Mouse (Mus musculus) heart, embryonic 11.5 days (tissue): ENCODE data around the gene Napb. TPM values are rescaled to one million over a fixed set of nuclear protein-coding genes. Genes with fewer than 3 reads are reported as not detected.
A peak's percentile ranks its signal among the peaks of the same experiment; 100 is the strongest.

Source experiments
- ATAC-seq: fragments of 200-750 bp; cut with Nextera tagmentation; replicated peaks from 2 replicates; pipeline ENCODE4 v1.8.0; 2017; ENCODE audit warnings: moderate library complexity; ENCODE audit not compliant: insufficient number of reproducible peaks, low FRiP score, low TSS enrichment
- H3K27ac ChIP-seq: fragments of 300-500 bp; sonication (generic); 2 replicates; pipeline ENCODE4 v1.5.1; 2014; ENCODE audit warnings: mild to moderate bottlenecking, low read depth, low read length
- H3K27me3 ChIP-seq: fragments of 300-500 bp; sonication (generic); 2 replicates; pipeline ENCODE4 v1.6.1; 2014; ENCODE audit warnings: mild to moderate bottlenecking, low read length, mixed read lengths; ENCODE audit not compliant: control insufficient read depth, insufficient read depth
- H3K36me3 ChIP-seq: fragments of 300-500 bp; sonication (generic); 2 replicates; pipeline ENCODE4 v1.6.1; 2014; ENCODE audit warnings: mild to moderate bottlenecking, low read length, moderate library complexity, mixed read lengths; ENCODE audit not compliant: control insufficient read depth, insufficient read depth
- H3K4me1 ChIP-seq: fragments of 300-500 bp; sonication (generic); 2 replicates; pipeline ENCODE4 v1.6.1; 2014; ENCODE audit warnings: low read length; ENCODE audit not compliant: control insufficient read depth, insufficient read depth
- H3K4me2 ChIP-seq: fragments of 300-500 bp; sonication (generic); 2 replicates; pipeline ENCODE4 v1.6.1; 2014; ENCODE audit warnings: mild to moderate bottlenecking, moderate library complexity
- H3K4me3 ChIP-seq: fragments of 300-500 bp; sonication (generic); 2 replicates; pipeline ENCODE4 v1.5.1; 2014; ENCODE audit warnings: low read depth, low read length
- H3K9ac ChIP-seq: fragments of 300-500 bp; sonication (generic); 2 replicates; pipeline ENCODE4 v1.6.1; 2014; ENCODE audit warnings: mild to moderate bottlenecking, low read depth, low read length, moderate library complexity
- H3K9me3 ChIP-seq: fragments of 300-500 bp; sonication (generic); replicated peaks from 2 replicates; pipeline ENCODE4 v1.6.1; 2016; ENCODE audit warnings: low read length; ENCODE audit not compliant: control insufficient read depth
- WGBS: fragments of 180-500 bp; shearing (Covaris S2); extraction: QIAGEN DNeasy Blood & Tissue Kit; methylation state at CpG from one replicate; pipeline ENCODE4 v1.1.7; 2014; ENCODE audit not compliant: insufficient replicate concordance; 5-methylcytosine and 5-hydroxymethylcytosine counted together
- polyA plus RNA-seq: library from polyadenylated mRNA; unstranded; fragments of >200 nt; fragmentation: Nextera tagmentation; extraction: Ambion mirVana; gene quantifications from 2 replicates; pipeline ENCODE4 v1.2.1, GENCODE M21; 2014

Napb gene
- polyA plus RNA-seq, 1 experiment from 2014 or later, result 2.2 TPM

DNA sequence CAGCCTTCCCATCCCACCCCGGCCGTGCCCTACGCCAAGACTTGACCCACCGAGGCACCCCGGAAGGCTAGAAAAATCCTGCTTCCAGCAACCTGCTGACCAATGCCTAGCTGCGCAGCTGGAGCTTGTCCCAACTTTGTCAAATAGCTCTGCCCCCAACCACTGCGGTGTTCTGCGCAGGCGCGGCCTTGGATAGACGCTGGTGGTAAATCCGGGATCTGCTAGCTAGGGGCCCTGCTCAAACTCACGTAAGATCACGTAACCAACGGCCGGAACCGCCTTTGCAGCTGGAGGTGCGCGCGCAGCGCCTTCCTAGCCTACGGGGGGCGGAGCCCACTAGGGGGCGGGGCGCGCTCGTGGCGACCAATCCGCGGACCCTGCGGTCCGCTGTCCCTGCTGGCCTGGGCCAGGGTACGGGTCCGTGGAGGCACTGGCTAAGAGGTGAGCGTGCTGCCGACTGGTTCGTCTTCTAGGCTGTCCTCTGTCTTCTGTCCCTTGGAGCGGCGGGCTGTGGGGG lies 51.4 kb downstream of the Napb start, which contains the start of gene Gzf1:
Gzf1 (plus strand) TSS at position 249 of the 517 bp plus-strand sequence.
- Histone ChIP-seq H3K4me3 (peak within 1 kb of the TSS; percentile 82), H3K9ac (peak within 1 kb of the TSS; percentile 87), H3K27me3 (no peaks in the 10 kb centered on the region), H3K36me3 (peaks cover 17% of the 10 kb centered on the region), H3K4me1 (peaks cover 34% of the 10 kb centered on the region), H3K9me3 (no peaks in the 10 kb centered on the region), H3K4me2 (peak within 1 kb of the TSS; percentile 89), H3K27ac (peak within 1 kb of the TSS; percentile 94)
- peak; percentile 93 for ATAC-seq
- WGBS, result under 1% methylated on average over 39 of the region's 39 CpGs

DNA sequence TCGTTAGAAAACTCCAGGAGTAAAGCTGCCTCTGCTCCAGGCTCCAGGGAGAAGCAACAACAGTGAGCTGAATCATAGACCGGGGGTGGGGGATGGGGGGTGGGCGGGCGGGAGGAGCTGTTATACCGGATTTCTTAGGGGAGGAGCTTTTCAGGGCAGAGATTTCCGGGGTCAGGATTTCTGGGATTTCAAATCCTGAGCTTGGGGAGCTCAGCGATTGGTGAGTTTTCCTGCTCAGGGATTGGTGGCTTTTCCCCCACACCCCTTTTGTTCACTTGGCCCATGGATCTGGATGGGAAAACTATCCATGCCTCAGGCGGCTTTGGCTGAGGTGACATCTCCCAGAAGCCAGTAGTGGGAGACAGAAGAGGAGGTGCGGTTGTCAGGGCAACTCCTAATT lies 52.9 kb downstream of the Napb start:
- peak overlapping the region; percentile 25 for H3K4me3 ChIP-seq
- peak overlapping the region; percentile 58; the same call in 1 of the 2 replicates for H3K9ac ChIP-seq

DNA sequence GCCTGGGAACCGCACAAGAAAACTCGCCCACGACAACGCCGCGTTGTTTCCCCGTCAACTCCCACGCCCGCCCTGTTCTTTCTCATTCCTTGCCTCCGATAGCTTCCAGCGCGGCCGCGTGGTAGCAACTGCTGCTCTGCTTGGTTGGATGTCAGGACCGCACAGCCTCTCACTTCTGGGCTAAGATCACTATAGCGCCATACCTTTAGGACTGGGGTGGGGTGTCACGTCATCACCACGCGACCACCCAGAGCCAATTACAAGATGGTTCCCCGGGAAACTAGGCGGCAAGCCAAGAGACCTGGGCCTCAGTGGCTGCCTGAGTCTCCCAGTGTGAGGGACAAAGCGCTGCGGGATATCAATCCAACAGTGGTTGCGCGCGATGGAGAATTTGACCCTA lies 54.5 kb downstream of the Napb start:
- peak overlapping the region; percentile 72 for H3K9ac ChIP-seq
- no peaks in the 10 kb centered on the region for H3K9me3 ChIP-seq
- peak overlapping the region; percentile 77 for H3K27ac ChIP-seq
- peak overlapping the region; percentile 72 for H3K4me2 ChIP-seq
- ATAC-seq, result peak; percentile 27
- H3K4me1 ChIP-seq, result peaks cover 39% of the 10 kb centered on the region
- H3K27me3 ChIP-seq, result no peaks in the 10 kb centered on the region
- H3K4me3 ChIP-seq, result peak overlapping the region; percentile 51
- 7% methylated on average over 26 of the region's 26 CpGs for WGBS
- H3K36me3 ChIP-seq, result peaks cover 8% of the 10 kb centered on the region; the same call in 1 of the 2 replicates

More for the DNA sequence above, 52.9 kb downstream of the Napb start:
- Histone ChIP-seq H3K27me3 (no peaks in the 10 kb centered on the region), H3K4me1 (peaks cover 34% of the 10 kb centered on the region), H3K36me3 (peaks cover 14% of the 10 kb centered on the region), H3K4me2 (peak overlapping the region; percentile 89), H3K27ac (peak overlapping the region; percentile 82), H3K9me3 (no peaks in the 10 kb centered on the region)
- ATAC-seq, result no peak
- WGBS, result 3% methylated on average over 9 of the region's 9 CpGs

DNA sequence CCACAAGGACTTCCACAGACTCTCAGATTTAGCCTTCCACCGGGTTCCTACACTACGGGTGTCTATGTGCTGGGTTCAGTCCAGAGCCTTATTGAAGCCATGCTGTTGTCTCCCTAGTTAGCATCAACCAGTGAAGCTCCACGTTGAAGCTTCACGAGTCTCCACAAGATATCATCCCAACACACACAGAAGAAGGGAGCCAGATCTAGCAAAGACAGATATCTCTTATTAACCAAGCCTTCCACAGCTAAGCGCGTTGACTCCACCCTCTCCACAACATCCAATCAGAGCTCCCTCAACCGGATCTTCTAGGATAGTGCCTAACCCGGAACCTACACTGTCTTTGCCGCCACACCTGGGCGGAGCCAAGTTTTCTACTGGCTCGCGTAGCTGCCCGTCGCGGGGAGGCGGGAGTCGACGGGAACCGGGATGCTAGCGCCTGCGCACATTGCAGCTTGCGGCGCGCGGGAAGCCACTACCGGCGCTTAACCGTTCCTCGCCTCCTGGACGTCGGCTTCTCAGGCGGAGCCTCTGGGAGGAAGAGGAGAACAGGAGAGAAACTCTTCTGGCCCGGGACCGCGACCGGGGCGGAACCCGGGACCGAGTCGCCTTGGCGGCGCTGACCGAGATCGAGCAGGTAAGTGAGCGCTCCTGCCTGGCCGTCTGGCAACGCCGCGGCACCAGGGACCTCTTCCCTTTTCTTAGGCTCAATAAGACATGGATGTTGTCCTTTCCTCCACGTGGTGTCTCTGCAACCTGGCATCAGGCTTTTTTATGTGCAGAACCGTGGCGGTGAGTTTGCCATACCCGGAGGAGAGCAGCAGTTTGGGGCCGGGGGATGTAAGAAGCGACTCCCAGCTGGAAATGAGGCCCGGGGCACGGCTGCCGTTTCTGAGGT lies 59.8 kb downstream of the Napb start, which contains the start of gene Nxt1:
Nxt1 (plus strand) TSS at position 403 of the 898 bp plus-strand sequence.
- peak within 1 kb of the TSS; percentile 94 for H3K9ac ChIP-seq
- peak within 1 kb of the TSS; percentile 91 for H3K4me3 ChIP-seq
- peak within 1 kb of the TSS; percentile 88 for H3K4me2 ChIP-seq
- ATAC-seq, result peak; percentile 99
- H3K4me1 ChIP-seq, result peaks cover 9% of the 10 kb centered on the region; the same call in 1 of the 2 replicates
- H3K27ac ChIP-seq, result peak within 1 kb of the TSS; percentile 73
- peaks cover 8% of the 10 kb centered on the region; the same call in 1 of the 2 replicates for H3K36me3 ChIP-seq
- H3K9me3 ChIP-seq, result no peaks in the 10 kb centered on the region
- no peaks in the 10 kb centered on the region for H3K27me3 ChIP-seq
- WGBS, result 2% methylated on average over 58 of the region's 58 CpGs

DNA sequence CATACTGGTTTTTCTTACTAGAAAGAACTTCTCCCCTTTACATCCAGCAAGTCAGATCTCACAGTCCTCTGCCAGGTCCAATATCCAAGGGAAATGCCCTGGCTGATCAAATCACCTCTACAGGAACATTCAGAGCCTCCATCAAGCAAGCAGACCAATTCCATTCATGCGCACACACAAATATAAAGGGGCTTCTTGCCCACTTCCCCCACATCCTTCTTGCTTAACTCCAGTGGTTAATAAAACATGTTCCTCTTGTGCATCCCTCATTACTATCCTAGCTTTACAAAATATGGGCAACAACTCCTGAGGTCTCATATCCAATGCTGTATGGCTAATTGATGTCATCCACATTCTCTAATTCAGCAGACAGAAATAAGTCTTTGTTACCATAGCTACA lies 68.8 kb downstream of the Napb start:
- H3K36me3 ChIP-seq, result no peaks in the 10 kb centered on the region
- H3K4me3 ChIP-seq, result no peak overlapping the region
- no peak overlapping the region for H3K4me2 ChIP-seq
- no peaks in the 10 kb centered on the region for H3K27me3 ChIP-seq
- 97% methylated on average over 1 of the region's 1 CpGs for WGBS
- no peaks in the 10 kb centered on the region for H3K4me1 ChIP-seq
- no peak overlapping the region for H3K27ac ChIP-seq
- no peak overlapping the region for H3K9ac ChIP-seq
- no peaks in the 10 kb centered on the region for H3K9me3 ChIP-seq
- ATAC-seq, result no peak

DNA sequence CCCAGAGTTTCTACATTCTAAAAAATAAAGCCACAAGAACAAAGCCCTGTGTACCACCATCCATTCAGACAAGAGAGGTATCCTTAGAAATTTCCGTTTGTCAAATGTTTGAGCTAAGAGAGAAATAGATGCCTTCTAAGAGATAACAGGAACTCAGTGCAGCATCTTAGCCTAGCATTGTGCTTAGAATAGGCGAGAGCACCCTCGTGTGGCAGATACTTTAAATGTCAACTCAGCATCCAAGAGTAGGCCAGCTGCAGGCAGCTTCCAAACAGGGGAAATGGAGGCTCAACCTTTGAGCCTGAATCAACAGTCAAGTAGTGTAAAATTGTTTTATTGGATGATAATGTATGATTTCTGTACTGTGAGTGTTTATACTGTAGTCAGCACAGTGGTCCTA lies 77.3 kb downstream of the Napb start:
- no peak for ATAC-seq
- Histone ChIP-seq H3K4me2 (no peak overlapping the region), H3K9me3 (no peaks in the 10 kb centered on the region), H3K9ac (no peak overlapping the region), H3K4me3 (no peak overlapping the region), H3K27ac (no peak overlapping the region), H3K36me3 (no peaks in the 10 kb centered on the region), H3K4me1 (no peaks in the 10 kb centered on the region), H3K27me3 (no peaks in the 10 kb centered on the region)
- 2% methylated on average over 3 of the region's 3 CpGs for WGBS

DNA sequence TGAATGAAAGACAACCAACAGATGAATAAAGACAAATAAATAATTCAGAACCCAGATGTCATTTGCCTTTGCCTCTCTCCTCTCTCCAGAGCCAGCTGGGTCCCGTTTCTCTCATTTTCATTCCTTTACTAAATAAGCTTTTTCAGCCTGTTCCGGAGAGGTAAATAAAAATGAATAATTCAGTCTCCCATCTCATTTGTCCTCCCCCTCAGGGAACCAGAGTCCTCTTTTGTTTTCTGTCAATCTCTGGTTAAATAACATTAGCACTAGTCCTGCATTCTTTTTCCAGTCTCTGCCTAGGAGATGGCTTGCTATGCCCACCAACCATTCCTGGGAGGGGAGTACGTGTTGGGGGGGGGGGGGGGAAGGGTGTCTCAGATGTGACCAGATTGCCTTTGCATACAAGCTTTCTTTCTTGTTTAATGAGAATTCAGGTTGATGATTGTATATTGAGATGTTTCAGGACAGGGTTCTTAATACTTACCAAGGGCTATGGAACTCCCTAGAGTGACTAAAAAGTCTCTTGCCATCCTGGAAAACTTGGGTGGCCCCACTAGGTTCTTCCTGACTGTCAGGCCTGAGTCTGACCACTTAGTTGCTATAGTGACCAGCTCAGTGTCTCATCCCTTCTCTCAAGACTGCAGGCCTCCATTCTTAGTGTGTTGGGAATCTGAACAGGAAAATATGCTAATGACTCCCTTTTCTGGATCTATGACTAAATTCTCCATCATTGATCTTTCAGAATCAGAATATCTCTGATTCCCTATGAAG lies 81.5 kb downstream of the Napb start:
- H3K36me3 ChIP-seq, result no peaks in the 10 kb centered on the region
- H3K27me3 ChIP-seq, result no peaks in the 10 kb centered on the region
- 48% methylated on average over 3 of the region's 3 CpGs for WGBS
- no peak overlapping the region for H3K27ac ChIP-seq
- no peak for ATAC-seq
- H3K4me3 ChIP-seq, result no peak overlapping the region
- no peak overlapping the region for H3K4me2 ChIP-seq
- no peaks in the 10 kb centered on the region for H3K4me1 ChIP-seq
- no peak overlapping the region for H3K9ac ChIP-seq
- H3K9me3 ChIP-seq, result no peaks in the 10 kb centered on the region

DNA sequence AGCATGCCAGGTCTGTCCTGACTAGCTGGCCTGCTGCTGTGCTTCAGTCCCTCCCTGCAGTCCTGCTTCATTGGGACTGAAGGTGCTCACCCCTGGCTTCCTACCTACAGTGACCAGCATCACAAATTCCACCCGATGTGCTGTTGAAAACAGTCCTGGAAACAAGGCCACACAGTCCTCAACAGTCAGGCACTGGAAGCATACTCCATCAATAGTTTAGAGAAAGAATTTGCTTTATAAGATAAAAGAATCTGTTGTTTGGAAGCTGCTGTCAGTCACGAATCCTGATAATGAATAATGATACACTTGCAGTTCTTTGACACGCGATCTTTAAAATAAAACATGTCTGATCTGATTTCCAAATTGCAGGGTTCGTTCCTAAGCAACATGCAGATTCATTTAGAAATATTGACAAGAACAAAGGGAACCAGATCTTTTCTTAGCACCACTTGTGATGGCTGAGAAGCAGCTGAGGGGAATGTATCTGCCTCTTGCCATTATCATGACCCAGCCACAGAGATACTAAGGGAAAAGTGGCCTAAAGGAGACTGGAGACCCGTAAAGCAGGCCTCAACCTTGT lies 87.8 kb downstream of the Napb start:
- 80% methylated on average over 6 of the region's 6 CpGs for WGBS

More for the DNA sequence above, 87.8 kb downstream of the Napb start:
- no peak overlapping the region for H3K4me3 ChIP-seq
- H3K4me1 ChIP-seq, result no peaks in the 10 kb centered on the region
- H3K9ac ChIP-seq, result no peak overlapping the region
- H3K4me2 ChIP-seq, result no peak overlapping the region
- ATAC-seq, result no peak
- no peaks in the 10 kb centered on the region for H3K9me3 ChIP-seq
- no peaks in the 10 kb centered on the region for H3K27me3 ChIP-seq
- no peak overlapping the region for H3K27ac ChIP-seq
- H3K36me3 ChIP-seq, result no peaks in the 10 kb centered on the region
